Mouse (Mus musculus) ES-E14 (cell line): ENCODE measurements around the gene Qpctl.
A peak's percentile ranks its signal among the peaks of the same experiment; 100 is the strongest.

Experiments used
- CHD2 ChIP-seq: IDR thresholded peaks from 2 replicates; pipeline ENCODE4 v1.6.1; 2014; ENCODE audit warnings: mild to moderate bottlenecking, low read depth, low read length, inconsistent platforms
- HCFC1 ChIP-seq: IDR thresholded peaks from 2 replicates; pipeline ENCODE4 v1.6.1; 2012; ENCODE audit warnings: low read length, inconsistent platforms, borderline replicate concordance; ENCODE audit not compliant: insufficient read depth
- MAFK ChIP-seq: IDR thresholded peaks from 2 replicates; pipeline ENCODE4 v1.6.1; 2014; ENCODE audit warnings: mild to moderate bottlenecking, low read depth, low read length, inconsistent platforms; ENCODE audit not compliant: insufficient read depth
- ZC3H11A ChIP-seq: IDR thresholded peaks from 2 replicates; pipeline ENCODE4 v1.6.1; 2012; ENCODE audit warnings: low read depth, mild to moderate bottlenecking, inconsistent platforms, low read length, borderline replicate concordance
- ZNF384 ChIP-seq: IDR thresholded peaks from 2 replicates; pipeline ENCODE4 v1.6.1; 2012; ENCODE audit warnings: low read depth, low read length, inconsistent platforms

GRCm38 (mm10) chr7:19137380-19137779 lies 11.7 kb downstream of the Qpctl start:
- TF ChIP-seq ZC3H11A = no peak
- no peak for TF ChIP-seq MAFK
- TF ChIP-seq CHD2 = no peak
- no peak for TF ChIP-seq HCFC1
- TF ChIP-seq ZNF384 = peak; percentile 94
